Mouse (Mus musculus) limb, embryonic 11.5 days (tissue): ENCODE measurements at regions not wholly inside any gene's neighbourhood (a gene's known extent, or its start where the extent isn't known, plus 50 kb on each side); places are given as distances from the start of the nearest gene placed in this dataset. TPM values are rescaled to one million over a fixed set of nuclear protein-coding genes. Genes with fewer than 3 reads are reported as not detected.

ENCODE experiments used
- ATAC-seq: fragments of 200-750 bp; cut with Nextera tagmentation; 2 replicates; pipeline ENCODE4 v1.8.0; 2017; ENCODE audit warnings: low read depth; ENCODE audit not compliant: insufficient number of reproducible peaks, low FRiP score, low TSS enrichment
- DNase-seq: peaks from one replicate; pipeline ENCODE4 v3.0.0-alpha.2; 2015; ENCODE audit warnings: low spot score
- H3K27ac ChIP-seq: fragments of 300-500 bp; sonication (generic); replicated peaks from 2 replicates; pipeline ENCODE4 v1.5.1; 2014; ENCODE audit warnings: low read depth, mild to moderate bottlenecking, low read length
- H3K27me3 ChIP-seq: fragments of 300-500 bp; sonication (generic); 2 replicates; pipeline ENCODE4 v1.6.1; 2014; ENCODE audit warnings: mild to moderate bottlenecking, low read length, mixed read lengths; ENCODE audit not compliant: control insufficient read depth, insufficient read depth
- H3K36me3 ChIP-seq: fragments of 300-500 bp; sonication (generic); 2 replicates; pipeline ENCODE4 v1.6.1; 2014; ENCODE audit warnings: mild to moderate bottlenecking, low read length, moderate library complexity, mixed read lengths; ENCODE audit not compliant: control insufficient read depth, insufficient read depth
- H3K4me1 ChIP-seq: fragments of 300-500 bp; sonication (generic); 2 replicates; pipeline ENCODE4 v1.6.1; 2014; ENCODE audit warnings: low read length, mixed read lengths; ENCODE audit not compliant: control insufficient read depth, insufficient read depth
- H3K4me2 ChIP-seq: fragments of 300-500 bp; sonication (generic); 2 replicates; pipeline ENCODE4 v1.6.1; 2014; ENCODE audit warnings: low read depth, mild to moderate bottlenecking, moderate library complexity; ENCODE audit not compliant: severe bottlenecking
- H3K4me3 ChIP-seq: fragments of 300-500 bp; sonication (generic); 2 replicates; pipeline ENCODE4 v1.5.1; 2014; ENCODE audit warnings: low read depth, low read length
- H3K9ac ChIP-seq: fragments of 300-500 bp; sonication (generic); 2 replicates; pipeline ENCODE4 v1.6.1; 2014; ENCODE audit warnings: mild to moderate bottlenecking, low read length
- H3K9me3 ChIP-seq: fragments of 300-500 bp; sonication (generic); 2 replicates; pipeline ENCODE4 v1.6.1; 2016; ENCODE audit warnings: low read length; ENCODE audit not compliant: control insufficient read depth
- WGBS: fragments of 180-500 bp; shearing (Covaris S2); extraction: QIAGEN DNeasy Blood & Tissue Kit; methylation state at CpG from one replicate; pipeline ENCODE4 v1.1.7; 2014; 5-methylcytosine and 5-hydroxymethylcytosine counted together
- microRNA counts: library from miRNA; unstranded; fragments of <30 nt; microRNA quantifications from one replicate; lab custom pipeline; 2016
- microRNA-seq: library from miRNA; unstranded; fragments of <30 nt; microRNA quantifications from one replicate; pipeline ENCODE4, GENCODE M21; 2016

DNA sequence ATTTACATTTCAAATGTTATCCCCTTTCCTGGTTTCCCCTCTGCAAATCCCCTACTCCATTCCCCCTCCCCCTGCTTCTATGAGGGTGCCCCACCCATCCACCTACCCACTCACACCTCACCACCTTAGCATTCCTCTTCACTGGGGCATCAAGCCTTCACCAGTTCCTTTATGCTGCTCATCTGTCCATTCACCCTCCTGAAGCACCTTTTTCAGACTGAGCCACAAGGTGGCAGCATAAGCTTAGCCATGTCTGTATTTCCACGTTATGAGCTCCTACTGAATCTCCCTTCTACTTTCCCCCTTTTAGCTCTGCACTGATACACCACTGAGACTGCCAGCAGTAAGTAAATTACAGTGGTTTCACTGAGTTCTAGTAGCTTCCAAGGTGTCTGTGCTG is 112.1 kb upstream of the Sptlc3 start:
- Histone ChIP-seq H3K9ac (no peak overlapping the region), H3K9me3 (no peaks in the 10 kb centered on the region), H3K4me3 (no peak overlapping the region), H3K36me3 (no peaks in the 10 kb centered on the region), H3K27me3 (no peaks in the 10 kb centered on the region), H3K4me2 (no peak overlapping the region), H3K4me1 (no peaks in the 10 kb centered on the region), H3K27ac (no peak overlapping the region)
- DNase-seq, result peak; percentile 89
- 0% methylated on average over 1 of the region's 1 CpGs for WGBS
- peak; percentile 75 for ATAC-seq

DNA sequence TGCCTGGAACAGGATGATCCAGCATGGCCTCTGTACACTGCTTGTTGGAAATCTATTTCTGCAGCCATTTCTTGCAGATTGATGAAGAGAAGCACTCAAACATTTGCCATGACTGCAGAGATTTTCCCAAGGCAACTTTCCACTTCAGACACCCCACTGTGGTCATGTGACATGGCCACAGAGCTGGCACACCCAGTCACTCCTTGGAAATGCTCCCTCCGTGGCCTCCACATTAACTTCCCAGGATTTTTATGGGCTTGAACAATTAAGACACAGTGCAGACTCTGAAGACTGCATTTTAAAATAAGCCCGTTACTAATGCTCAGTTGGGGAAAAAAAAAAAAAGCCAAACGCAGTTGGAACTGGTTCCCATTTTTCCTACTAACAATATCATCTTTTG is 80.2 kb upstream of the Sptlc3 start:
- no peak overlapping the region for H3K4me3 ChIP-seq
- H3K27me3 ChIP-seq, result no peaks in the 10 kb centered on the region
- WGBS, result 40% methylated on average over 3 of the region's 3 CpGs
- ATAC-seq (0 out of 2 replicates have a peak, but pooled peaks have one; percentile 59), DNase-seq (no peak)
- H3K9ac ChIP-seq, result no peak overlapping the region
- H3K4me1 ChIP-seq, result no peaks in the 10 kb centered on the region
- no peaks in the 10 kb centered on the region for H3K36me3 ChIP-seq
- no peak overlapping the region for H3K27ac ChIP-seq
- no peak overlapping the region for H3K4me2 ChIP-seq
- no peaks in the 10 kb centered on the region for H3K9me3 ChIP-seq

DNA sequence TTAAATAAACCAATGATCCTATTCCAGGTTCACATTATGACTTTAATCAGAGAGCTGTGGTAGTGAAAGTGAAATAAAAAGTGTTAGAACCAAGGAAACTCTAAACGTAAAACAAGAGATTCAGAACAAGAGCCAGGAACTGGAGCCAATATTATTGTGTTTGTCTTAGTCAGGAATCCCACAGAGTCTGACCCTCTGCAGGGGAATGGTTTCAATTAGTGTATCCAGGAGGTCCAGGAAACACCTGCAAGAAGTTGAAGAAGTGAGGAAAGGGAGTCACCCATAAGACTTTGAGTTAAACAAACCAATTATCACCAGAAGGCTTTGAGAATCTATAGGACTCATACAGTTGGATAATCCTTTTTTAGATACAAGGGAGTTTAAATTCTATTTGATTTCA is 76.2 kb upstream of the Sptlc3 start:
- H3K9ac ChIP-seq, result no peak overlapping the region
- H3K9me3 ChIP-seq, result no peaks in the 10 kb centered on the region
- H3K4me1 ChIP-seq, result no peaks in the 10 kb centered on the region
- WGBS, result 21% methylated on average over 1 of the region's 1 CpGs
- no peak overlapping the region for H3K4me3 ChIP-seq
- DNase-seq (no peak), ATAC-seq (no peak)
- H3K36me3 ChIP-seq, result no peaks in the 10 kb centered on the region
- H3K4me2 ChIP-seq, result no peak overlapping the region
- no peaks in the 10 kb centered on the region for H3K27me3 ChIP-seq
- no peak overlapping the region for H3K27ac ChIP-seq

DNA sequence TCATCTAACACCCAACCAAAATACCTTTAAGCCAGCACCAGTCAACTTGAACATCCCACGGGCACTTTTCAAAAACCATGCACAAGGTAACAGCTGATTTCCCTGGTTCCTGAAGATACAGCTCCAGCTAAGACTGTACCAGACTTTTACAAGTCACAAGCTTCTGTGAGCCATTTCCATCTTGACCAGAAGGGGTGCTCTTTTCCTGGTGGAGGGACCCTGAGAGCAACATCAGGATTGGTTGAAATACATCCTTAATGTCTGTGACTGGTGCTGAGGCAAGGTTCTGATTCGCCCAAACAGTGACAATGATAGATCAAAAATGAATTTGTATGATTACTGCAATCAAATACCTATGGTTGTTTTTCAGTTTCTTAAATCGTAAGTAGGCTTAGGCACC is 71.0 kb upstream of the Sptlc3 start:
- H3K4me3 ChIP-seq, result no peak overlapping the region
- WGBS, result 79% methylated on average over 3 of the region's 3 CpGs
- no peaks in the 10 kb centered on the region for H3K4me1 ChIP-seq
- H3K9ac ChIP-seq, result no peak overlapping the region
- H3K27ac ChIP-seq, result no peak overlapping the region
- DNase-seq (no peak), ATAC-seq (no peak)
- H3K36me3 ChIP-seq, result no peaks in the 10 kb centered on the region
- no peaks in the 10 kb centered on the region for H3K27me3 ChIP-seq
- no peak overlapping the region for H3K4me2 ChIP-seq
- no peaks in the 10 kb centered on the region for H3K9me3 ChIP-seq

DNA sequence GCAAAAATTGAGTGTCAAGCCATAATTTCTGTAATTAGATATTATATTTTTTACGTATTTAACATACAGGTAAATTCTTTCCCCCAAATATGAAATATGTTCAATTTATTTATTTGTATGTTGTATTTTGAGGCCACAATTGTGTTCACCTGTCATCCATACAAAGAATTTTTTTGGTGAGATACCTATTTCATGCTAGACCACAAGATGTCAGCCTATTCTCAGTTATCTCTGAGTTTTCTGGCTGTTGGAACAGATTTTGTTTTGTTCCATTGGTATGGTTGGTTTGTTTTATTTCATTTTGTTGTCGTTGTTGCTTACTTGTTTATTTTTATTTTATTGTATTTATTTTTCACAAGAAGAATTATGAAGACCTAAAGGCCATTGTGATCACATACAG is 70.3 kb upstream of the Sptlc3 start:
- H3K4me1 ChIP-seq, result no peaks in the 10 kb centered on the region
- DNase-seq (no peak), ATAC-seq (no peak)
- 73% methylated on average over 2 of the region's 2 CpGs for WGBS
- H3K9ac ChIP-seq, result no peak overlapping the region
- no peak overlapping the region for H3K4me3 ChIP-seq
- no peaks in the 10 kb centered on the region for H3K36me3 ChIP-seq
- no peak overlapping the region for H3K4me2 ChIP-seq
- no peak overlapping the region for H3K27ac ChIP-seq
- H3K9me3 ChIP-seq, result no peaks in the 10 kb centered on the region
- H3K27me3 ChIP-seq, result no peaks in the 10 kb centered on the region

MicroRNAs encoded in the stretch of these regions (microRNA counts, 519-probe panel; counts per million panel counts)
- microRNA mmu-miR-1952 (lab: Ali Mortazavi, UCI), result not detected

Small RNAs in the stretch of these regions (microRNA-seq; reads per million reads assigned to microRNA genes)
- not detected for gene Mir1952
